Mouse (Mus musculus): ENCODE data around the gene Hoxd9. TPM values are rescaled to one million over a fixed set of nuclear protein-coding genes. Genes with fewer than 3 reads are reported as not detected.

Hoxd9 gene
- total and polyA plus RNA-seq, 3 experiments = not detected

GRCm38 (mm10) chr2:74741979-74742277, 44.4 kb downstream of the Hoxd9 start:
- no peak overlapping the region for H3K4me3 ChIP-seq (replicated peaks in 1 of 3; ENCODE audit: low read depth in 2 of 3, low read length in 2 of 3, poor library complexity in 1 of 3)
- in situ Hi-C loops (cut with MboI; ENCODE audit: low pct_ligation_motif_present, low pct_unique_long_range_greater_than_20kb, low sequenced_read_pairs) = no loop called here
- H3K36me3 ChIP-seq (replicated peaks in 1 of 2; ENCODE audit: control insufficient read depth in 1 of 2, insufficient read depth in 1 of 2, low read length in 1 of 2) = peaks cover 8 to 19% of the 10 kb centered on the region in 2 experiments
- no peak overlapping the region for H3K27ac ChIP-seq (ENCODE audit: insufficient read depth, low read depth)
- no peaks in the 10 kb centered on the region for H3K27me3 ChIP-seq (replicated peaks)
- no peaks in the 10 kb centered on the region for H3K79me2 ChIP-seq (replicated peaks; ENCODE audit: control insufficient read depth, extremely low read depth, insufficient read depth, poor library complexity, severe bottlenecking)
- dilution Hi-C loops (cut with MboI; ENCODE audit: extremely low pct_ligation_motif_present, extremely low pct_unique_long_range_greater_than_20kb, low sequenced_read_pairs) = no loop called here
- H3K4me1 ChIP-seq (ENCODE audit: control insufficient read depth in 1 of 2, insufficient read depth in 2 of 2) = peaks cover 14 to 25% of the 10 kb centered on the region in 2 experiments
- no peak for DNase-seq (ENCODE audit: extremely low read depth)
- no peak overlapping the region for H3K9ac ChIP-seq (ENCODE audit: insufficient read depth, low read depth)
- no peak overlapping the region for H3K4me2 ChIP-seq (ENCODE audit: insufficient read depth, low read depth, poor library complexity, severe bottlenecking)
- no peak for TF ChIP-seq MXI1 (IDR thresholded peaks at IDR 0.05; ENCODE audit: low read depth, low read length)
- TF ChIP-seq MEF2A (IDR thresholded peaks at IDR 0.05; ENCODE audit: borderline replicate concordance, low read depth, low read length) = no peak
- TF ChIP-seq SIN3A (IDR thresholded peaks at IDR 0.05; ENCODE audit: low read length) = no peak
- no peak for TF ChIP-seq USF1 (IDR thresholded peaks at IDR 0.05; ENCODE audit: low read depth, low read length)
- H3K9me3 ChIP-seq (replicated peaks; ENCODE audit: low read length) = peaks cover 8% of the 10 kb centered on the region

- peaks cover 8% of the 10 kb centered on the region for H3K9me3 ChIP-seq (replicated peaks; ENCODE audit: low read length)
- TF ChIP-seq NRF1 (IDR thresholded peaks at IDR 0.05; ENCODE audit: low read depth, low read length) (no peak), MAZ (IDR thresholded peaks at IDR 0.05; ENCODE audit: low read depth, low read length) (no peak), ZC3H11A (IDR thresholded peaks at IDR 0.05; ENCODE audit: low read depth, low read length) (no peak), HCFC1 (IDR thresholded peaks at IDR 0.05; ENCODE audit: low read depth, low read length) (no peak), MEF2A (IDR thresholded peaks at IDR 0.05; ENCODE audit: borderline replicate concordance, low read depth, low read length) (no peak), CTCF (conservative IDR thresholded peaks at IDR 0.05 in 1 of 2, IDR thresholded peaks at IDR 0.05 in 1 of 2; ENCODE audit: low read depth in 2 of 2, low read length in 2 of 2) (no peak), GABPA (IDR thresholded peaks at IDR 0.05; ENCODE audit: insufficient replicate concordance, low read depth, low read length) (no peak), USF1 (IDR thresholded peaks at IDR 0.05; ENCODE audit: low read depth, low read length) (no peak), ETS1 (conservative IDR thresholded peaks at IDR 0.05; ENCODE audit: low read depth, low read length) (no peak), POLR2A (IDR thresholded peaks at IDR 0.05; ENCODE audit: low read depth, low read length) (no peak), RCOR1 (conservative IDR thresholded peaks at IDR 0.05; ENCODE audit: low read depth, low read length) (no peak), NELFE (IDR thresholded peaks at IDR 0.05; ENCODE audit: low read depth, low read length) (no peak), SMC3 (IDR thresholded peaks at IDR 0.05; ENCODE audit: low read depth, low read length) (no peak), ZKSCAN1 (IDR thresholded peaks at IDR 0.05; ENCODE audit: borderline replicate concordance, low read depth, low read length) (no peak), MAFK (IDR thresholded peaks at IDR 0.05; ENCODE audit: insufficient replicate concordance, low read length) (no peak), EP300 (IDR thresholded peaks at IDR 0.05; ENCODE audit: low read length) (no peak), IRF4 (IDR thresholded peaks at IDR 0.05; ENCODE audit: low read depth, low read length) (no peak)
- no peaks in the 10 kb centered on the region for H3K4me1 ChIP-seq (ENCODE audit: control insufficient read depth in 1 of 2, insufficient read depth in 2 of 2)
- dilution Hi-C loops (cut with MboI; ENCODE audit: extremely low pct_ligation_motif_present, extremely low pct_unique_long_range_greater_than_20kb, low sequenced_read_pairs) = no loop called here
- DNase-seq (ENCODE audit: extremely low read depth) = no peak
- H3K9ac ChIP-seq (ENCODE audit: insufficient read depth, low read depth) = no peak overlapping the region
- no peak overlapping the region for H3K4me3 ChIP-seq (replicated peaks in 1 of 3; ENCODE audit: low read depth in 2 of 3, low read length in 2 of 3, poor library complexity in 1 of 3)
- in situ Hi-C loops (cut with MboI; ENCODE audit: low pct_ligation_motif_present, low pct_unique_long_range_greater_than_20kb, low sequenced_read_pairs) = no loop called here
- no peaks in the 10 kb centered on the region for H3K27me3 ChIP-seq (replicated peaks)
- H3K27ac ChIP-seq (ENCODE audit: insufficient read depth, low read depth) = no peak overlapping the region
- peaks cover 8 to 20% of the 10 kb centered on the region in 2 experiments for H3K36me3 ChIP-seq (replicated peaks in 1 of 2; ENCODE audit: control insufficient read depth in 1 of 2, insufficient read depth in 1 of 2, low read length in 1 of 2)
- H3K4me2 ChIP-seq (ENCODE audit: insufficient read depth, low read depth, poor library complexity, severe bottlenecking) = no peak overlapping the region
- no peaks in the 10 kb centered on the region for H3K79me2 ChIP-seq (replicated peaks; ENCODE audit: control insufficient read depth, extremely low read depth, insufficient read depth, poor library complexity, severe bottlenecking)
Observed at GRCm38 (mm10) chr2:74745540-74746297, 48.2 kb downstream of the Hoxd9 start.

Measured in CH12.LX (cell line).